Mouse (Mus musculus) ovary, postnatal 14 days (tissue): ENCODE results near the gene Top3b.
"Not testable (repeated sequence)": the region's sequence is repeated elsewhere in the genome, so short reads cannot be mapped to it uniquely, and the experiment has no call there.

ENCODE experiments used
- DNase-seq: peaks from one replicate; pipeline ENCODE4 v3.0.0; 2022; ENCODE audit warnings: low spot score

Gene Top3b

DNA sequence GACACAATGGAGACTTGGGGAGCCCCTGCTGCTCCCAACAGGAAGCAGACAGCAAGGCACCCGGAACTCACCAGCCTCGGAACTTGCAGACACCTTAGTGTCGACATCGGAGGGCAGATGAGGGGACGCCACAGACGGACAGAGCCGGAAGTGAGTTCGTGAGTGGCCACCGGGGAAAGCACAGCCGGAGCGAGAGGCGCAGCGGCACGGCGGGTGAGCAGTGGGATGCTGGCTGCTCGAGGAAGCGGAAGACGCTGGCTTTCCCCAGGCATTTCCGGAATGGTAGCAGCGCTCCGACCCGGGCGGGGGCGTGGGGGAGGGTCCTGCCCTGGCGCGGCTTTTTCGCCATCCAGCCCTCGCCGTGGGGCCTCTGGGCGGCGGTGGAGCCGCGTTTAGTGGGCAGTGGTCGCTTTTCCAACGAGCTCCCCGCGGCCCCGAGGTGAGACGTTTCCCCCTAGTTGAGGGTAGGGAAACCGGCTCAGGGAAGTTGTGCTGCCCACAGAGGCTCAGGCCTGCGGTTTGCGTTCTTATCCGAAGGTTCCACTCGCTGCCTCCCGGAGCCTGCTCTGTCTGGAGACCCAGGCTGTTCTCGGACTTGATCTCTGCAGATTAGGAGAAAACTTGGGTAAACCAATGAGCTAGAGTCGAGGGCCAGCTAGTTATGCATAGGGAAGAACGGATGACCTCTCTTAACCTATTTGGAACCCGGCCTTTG, at the start of gene Top3b, which contains the start of gene Vpreb1:
TSS of gene Top3b (plus strand) at position 120 of the 715 bp plus-strand sequence.
TSS of gene Vpreb1 (minus strand) at position 227 of the 715 bp plus-strand sequence.
- peak; percentile 79 for DNase-seq

- no peak for DNase-seq
These were observed 45.1 kb upstream of the Top3b start for GRCm38 (mm10) chr16:16825476-16825875.

- no peak for DNase-seq
These were observed 44.3 kb upstream of the Top3b start for GRCm38 (mm10) chr16:16826223-16826622.

GRCm38 (mm10) chr16:16828757-16829615, 41.5 kb upstream of the Top3b start, which contains the start of gene Spag6l:
Gene Spag6l (minus strand): TSS chr16:16829456.
- DNase-seq, result peak; percentile 6

GRCm38 (mm10) chr16:16829671-16830070, 40.9 kb upstream of the Top3b start:
- DNase-seq, result no peak

DNA sequence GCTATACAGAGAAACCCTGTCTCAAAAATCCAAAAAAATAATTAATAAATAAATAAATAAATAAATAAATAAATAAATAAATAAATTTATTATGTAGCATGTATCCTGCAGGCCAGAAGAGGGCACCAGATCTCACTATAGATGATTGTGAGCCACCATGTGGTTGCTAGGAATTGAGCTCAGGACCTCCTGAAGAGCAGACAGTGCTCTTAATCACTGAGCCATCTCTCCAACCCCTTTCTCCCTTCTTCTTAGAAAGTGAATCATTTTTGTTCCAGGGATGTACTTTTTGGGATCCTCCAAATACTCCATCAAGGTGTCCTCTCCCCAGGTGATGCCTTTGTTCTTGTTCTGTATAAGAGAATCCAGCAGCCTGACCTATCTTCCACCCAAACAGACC, 21.3 kb upstream of the Top3b start:
- DNase-seq, result no peak

GRCm38 (mm10) chr16:16852411-16852810, 18.1 kb upstream of the Top3b start:
- DNase-seq, result no peak

DNA sequence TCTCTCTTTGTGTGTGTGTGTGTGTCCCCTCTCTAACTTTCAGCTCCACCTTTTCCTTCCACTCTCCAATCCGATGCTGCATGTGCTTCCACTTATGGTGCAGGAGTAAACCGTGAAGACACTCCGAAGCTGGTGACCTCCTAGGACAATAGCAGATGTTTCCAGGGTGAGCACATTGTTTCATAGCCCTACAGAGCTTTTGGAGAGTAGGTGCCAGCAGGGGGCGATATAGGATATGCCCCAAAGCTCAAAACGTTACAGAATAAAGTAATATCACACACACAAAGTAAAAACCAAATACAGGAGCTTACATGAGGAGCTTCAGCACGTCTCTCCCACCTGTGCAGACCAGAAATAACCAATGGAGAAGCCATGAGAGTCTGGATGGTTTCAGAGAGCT, 15.7 kb upstream of the Top3b start:
- peak; percentile 23 for DNase-seq

DNA sequence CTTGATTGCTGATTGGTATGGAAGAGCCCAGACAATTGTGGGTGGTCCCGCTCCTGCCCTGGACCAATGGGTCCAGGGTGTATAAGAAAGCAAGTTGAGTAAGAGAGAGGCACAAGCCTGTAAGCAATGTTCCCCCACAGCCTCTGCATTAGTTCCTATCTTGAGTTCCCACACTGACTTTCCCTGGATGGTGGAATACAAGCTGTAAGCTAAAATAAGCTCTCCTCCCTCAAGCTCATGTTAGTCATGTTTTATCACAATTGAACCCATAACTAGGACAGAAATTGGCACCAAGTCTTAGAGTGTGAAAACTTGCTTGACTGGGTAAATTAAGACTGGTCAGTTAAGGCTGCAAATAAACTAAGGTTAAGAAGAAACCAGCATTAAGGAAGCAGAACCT, 15.0 kb upstream of the Top3b start:
- DNase-seq, result no peak

- DNase-seq, result not testable (repeated sequence)
These were observed 14.5 kb upstream of the Top3b start for GRCm38 (mm10) chr16:16856054-16856453.

- DNase-seq, result no peak
These were observed 13.6 kb upstream of the Top3b start for GRCm38 (mm10) chr16:16856731-16857476.

DNA sequence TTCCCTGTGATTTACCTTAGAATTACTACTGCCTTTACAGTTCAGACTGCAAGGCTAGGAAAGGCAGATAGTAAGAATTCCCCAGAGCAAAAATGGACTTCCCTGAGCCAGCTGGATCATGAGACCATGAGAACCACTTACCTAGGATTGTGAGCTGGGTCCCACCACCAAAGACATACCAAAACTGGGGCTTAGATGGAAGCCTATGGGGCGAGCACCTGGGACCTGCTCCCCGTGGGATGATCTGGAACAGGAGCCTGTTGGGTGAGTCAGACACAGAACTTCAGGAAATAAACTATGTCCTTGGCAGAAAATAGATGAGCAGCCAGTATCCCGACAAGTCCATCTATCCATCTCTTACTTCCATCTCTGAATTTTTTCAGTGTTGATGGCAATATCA, 8.2 kb upstream of the Top3b start:
- DNase-seq, result no peak

DNA sequence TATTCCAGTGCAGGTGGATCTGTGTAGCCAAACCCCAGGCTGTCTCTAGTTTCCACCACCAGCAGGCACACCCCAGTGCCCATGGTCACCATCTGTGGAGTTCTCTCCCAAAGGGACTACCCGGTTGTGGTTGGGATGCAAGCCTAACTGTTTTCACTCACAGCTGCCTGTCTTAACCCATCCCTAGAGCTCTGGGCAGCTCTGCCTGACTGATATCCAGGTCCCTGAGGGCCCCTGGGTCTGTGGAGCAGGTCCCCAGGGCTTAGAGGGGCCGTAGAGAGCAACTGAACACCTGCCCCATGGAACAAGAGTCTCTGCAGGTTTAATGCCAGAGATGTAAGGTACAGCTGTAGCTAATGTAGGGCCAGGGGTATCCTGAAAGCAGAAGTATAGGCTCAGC, 6.6 kb upstream of the Top3b start, which contains the start of gene Igll1:
TSS of gene Igll1 (minus strand) at position 8 of the 400 bp plus-strand sequence.
- DNase-seq, result no peak

DNA sequence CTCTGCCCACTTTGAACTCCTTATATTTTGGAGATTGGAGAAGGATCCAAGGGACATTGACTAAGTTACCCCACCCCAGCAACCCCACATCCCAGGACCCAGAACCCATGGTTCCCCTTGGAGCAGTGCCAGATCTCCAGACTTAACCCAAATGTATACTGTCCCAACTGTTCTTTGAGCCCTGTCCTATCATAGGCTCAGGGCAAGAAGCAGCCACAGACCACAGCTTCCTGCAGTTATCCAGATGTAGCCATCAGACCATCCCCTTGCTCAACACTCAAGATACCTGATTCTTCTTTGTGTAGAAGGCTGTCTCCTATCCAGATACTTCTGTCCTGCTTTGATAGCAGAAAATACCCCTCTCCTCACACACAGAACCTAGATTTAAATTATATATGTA, 5.3 kb upstream of the Top3b start:
- DNase-seq, result no peak

DNA sequence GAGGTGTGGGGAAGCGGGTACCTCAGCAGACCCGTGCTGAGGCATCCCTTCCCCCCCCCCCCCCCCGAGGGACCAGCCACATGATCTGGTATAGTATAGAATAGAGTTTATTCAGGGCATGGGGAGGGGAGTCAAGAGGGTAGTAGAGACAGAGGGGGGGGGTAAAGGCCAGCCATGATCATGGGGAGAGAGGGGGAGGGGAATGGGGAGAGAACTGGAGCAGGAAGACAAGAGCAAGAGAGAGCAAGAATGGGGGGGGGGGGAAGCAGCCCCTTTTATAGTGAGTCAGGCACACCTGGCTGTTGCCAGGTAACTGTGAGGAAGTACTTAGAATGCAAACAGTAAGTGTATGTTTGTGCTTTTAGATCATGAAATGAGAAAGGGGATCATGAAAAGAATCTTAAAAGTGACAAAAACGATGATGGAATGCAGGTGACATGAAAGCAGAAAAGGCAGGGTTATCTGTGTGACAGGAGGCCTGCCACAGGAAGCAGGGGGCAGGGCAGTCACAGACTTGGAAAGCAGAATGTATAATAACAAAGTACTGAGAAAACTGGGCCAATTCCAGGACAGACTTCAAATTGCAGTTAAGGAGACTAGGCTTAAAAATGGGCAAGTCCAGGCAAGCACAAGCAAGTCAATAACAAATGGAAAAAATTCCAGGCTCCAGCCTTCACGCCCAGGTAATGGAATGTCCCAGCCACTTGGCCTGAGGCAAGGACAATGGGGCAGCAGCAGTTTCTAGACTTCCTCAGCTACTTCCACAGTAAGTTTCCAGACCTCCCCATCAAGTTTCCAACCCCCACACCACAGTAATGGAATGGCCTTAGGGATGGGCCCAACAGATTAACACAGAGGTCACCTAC, 4.6 kb upstream of the Top3b start:
- DNase-seq, result no peak

GRCm38 (mm10) chr16:16870241-16870616, 307 bp upstream of the Top3b start:
- no peak for DNase-seq

DNA sequence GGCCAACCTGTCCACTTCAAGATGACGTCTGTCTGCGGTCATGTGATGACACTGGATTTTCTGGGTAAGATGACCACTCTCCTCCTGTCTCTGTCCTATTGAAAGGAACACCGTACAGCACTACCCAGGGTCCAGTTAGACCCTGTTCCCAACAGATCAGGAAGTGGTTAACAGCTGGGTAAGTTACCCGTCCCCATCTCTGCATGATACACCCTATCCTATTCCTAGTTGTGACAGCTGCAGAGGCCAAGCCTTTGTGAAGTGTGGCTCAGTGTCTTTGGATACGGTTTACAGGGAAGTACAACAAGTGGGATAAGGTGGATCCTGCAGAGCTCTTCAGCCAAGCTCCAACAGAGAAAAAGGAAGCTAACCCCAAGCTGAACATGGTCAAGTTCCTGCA, 8.5 kb downstream of the Top3b start:
- no peak for DNase-seq

DNA sequence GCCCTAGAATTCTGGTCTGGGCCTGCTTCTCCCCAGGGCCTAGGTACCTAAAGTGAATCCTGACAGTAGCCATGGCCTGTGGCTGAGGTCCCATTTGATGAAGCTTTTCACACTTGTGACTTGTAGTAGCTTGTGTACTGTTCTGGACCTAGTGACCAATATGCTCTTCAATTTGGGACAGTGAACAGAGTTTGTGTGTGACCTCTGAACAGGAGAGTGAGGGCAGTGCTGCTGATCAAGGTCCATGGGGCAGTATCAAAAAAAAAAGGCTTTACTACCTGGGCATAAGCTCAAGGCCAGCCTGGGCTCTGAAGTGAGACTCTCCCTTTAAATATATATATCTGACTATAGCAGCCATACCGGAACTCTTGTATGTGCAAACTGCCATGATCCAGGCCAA, 17.8 kb downstream of the Top3b start:
- DNase-seq, result no peak

GRCm38 (mm10) chr16:16892366-16892765, 21.8 kb downstream of the Top3b start:
- no peak for DNase-seq

DNA sequence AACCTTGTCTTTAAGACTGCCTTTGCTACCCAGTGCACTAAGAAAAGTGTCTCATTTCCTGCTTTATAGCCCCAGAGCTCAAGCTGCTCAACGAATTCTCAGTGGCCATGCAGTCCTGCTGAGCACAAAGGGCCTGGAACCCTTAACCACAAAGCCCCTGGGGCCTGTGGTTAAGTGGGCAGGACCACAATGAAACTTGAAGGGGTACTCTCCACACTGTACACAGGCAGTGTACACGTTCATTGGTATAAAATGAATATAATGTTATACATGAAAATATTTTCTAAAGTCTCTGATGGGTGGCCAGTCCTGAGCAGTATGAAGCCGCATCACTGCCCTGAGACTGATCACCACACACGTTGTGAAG, 25.5 kb downstream of the Top3b start:
- no peak for DNase-seq

GRCm38 (mm10) chr16:16896382-16897055, 26.0 kb downstream of the Top3b start, which contains the start of gene Ppm1f:
Gene Ppm1f (plus strand): TSS chr16:16896469.
- peak; percentile 96 for DNase-seq
